Mouse (Mus musculus) testis, adult 2 months (tissue): Measurements from ENCODE around the gene Tnik.

Experiments used
- CTCF ChIP-seq: fragments of 200-500 bp; IDR thresholded peaks from 2 replicates; pipeline ENCODE4 v1.5.1; 2012; ENCODE audit warnings: low read depth, mild to moderate bottlenecking, inconsistent platforms, low read length, moderate library complexity; ENCODE audit not compliant: control insufficient read depth, insufficient read depth, insufficient replicate concordance
- POLR2A ChIP-seq: fragments of 200-500 bp; IDR thresholded peaks from 2 replicates; pipeline ENCODE4 v1.6.1; 2012; ENCODE audit warnings: low read depth, mild to moderate bottlenecking, inconsistent platforms, low read length, moderate library complexity; ENCODE audit not compliant: control insufficient read depth

DNA sequence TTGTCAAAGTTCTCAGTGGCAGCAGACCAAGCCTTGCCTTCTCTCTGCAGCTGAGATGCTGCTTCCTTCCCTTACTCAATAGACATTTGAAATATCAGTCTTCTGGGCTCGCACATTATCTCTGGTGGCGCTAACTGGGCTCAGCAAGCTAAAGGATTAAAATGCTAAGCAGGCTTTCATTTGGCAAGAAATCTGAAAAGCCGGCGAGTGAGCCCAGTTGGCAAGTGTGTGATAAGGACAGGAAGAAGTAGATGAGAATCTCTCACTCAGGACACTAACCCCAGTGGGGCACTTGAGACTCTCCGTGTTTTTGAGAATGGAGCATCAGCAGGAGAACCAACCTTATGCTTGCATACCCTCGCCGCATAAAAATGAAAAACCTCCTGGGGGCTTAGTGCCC is 417.8 kb downstream of the Tnik start:
- TF ChIP-seq CTCF: no peak
- no peak for TF ChIP-seq POLR2A
